Mouse (Mus musculus): ENCODE data around the gene Exoc5. TPM values are rescaled to one million over a fixed set of nuclear protein-coding genes. Genes with fewer than 3 reads are reported as not detected.

Gene Exoc5
- polyA plus RNA-seq, 1 experiment from 2014 or later = 47.0 TPM

GRCm38 (mm10) chr14:48968670-48969069 lies 97.8 kb downstream of the Exoc5 start:
- H3K9me3 ChIP-seq (ENCODE audit: control insufficient read depth, low read length) = no peaks in the 10 kb centered on the region
- no peaks in the 10 kb centered on the region for H3K4me1 ChIP-seq (replicated peaks; ENCODE audit: control insufficient read depth, insufficient read depth, low read length)
- WGBS = 79% methylated on average over 9 of the region's 9 CpGs
- H3K36me3 ChIP-seq (ENCODE audit: control insufficient read depth, insufficient read depth, low read length) = no peaks in the 10 kb centered on the region
- no peak overlapping the region for H3K4me2 ChIP-seq (ENCODE audit: low read length)
- H3K27ac ChIP-seq (ENCODE audit: low read depth) = no peak overlapping the region
- H3K4me3 ChIP-seq (ENCODE audit: low read depth, low read length) = no peak overlapping the region
- ATAC-seq (replicated peaks; ENCODE audit: low FRiP score, low TSS enrichment, low read depth) (no peak), DNase-seq (ENCODE audit: low spot score) (no peak)
- no peak overlapping the region for H3K9ac ChIP-seq (ENCODE audit: low read length)
- no peaks in the 10 kb centered on the region for H3K27me3 ChIP-seq (replicated peaks; ENCODE audit: control insufficient read depth, insufficient read depth, low read length)

Other genes starting within 250 kb of the Exoc5 start
- 26.5 and 27.2 TPM in 2 replicates for gene Ap5m1, start 556 bp downstream of the Exoc5 start, polyA plus RNA-seq (2014; fragmentation: Nextera tagmentation; extraction: Ambion mirVana)
- 11.5 and 13.2 TPM in 2 replicates for gene Naa30, start 105.6 kb upstream of the Exoc5 start, polyA plus RNA-seq (2014; fragmentation: Nextera tagmentation; extraction: Ambion mirVana)
- 46.5 and 48.4 TPM in 2 replicates for gene ccdc198, start 178.8 kb upstream of the Exoc5 start, polyA plus RNA-seq (2014; fragmentation: Nextera tagmentation; extraction: Ambion mirVana)

All from intestine, embryonic 14.5 days (tissue).